Mouse (Mus musculus) E14TG2a.4 (cell line): Measurements from ENCODE around the gene Zranb1.
A peak's percentile ranks its signal among the peaks of the same experiment; 100 is the strongest.

Experiments used
- H3K27me3 ChIP-seq: 2 replicates; pipeline ENCODE4 v1.6.1; 2014; ENCODE audit warnings: low read length, control low read depth; ENCODE audit not compliant: insufficient read depth
- H3K36me3 ChIP-seq: 2 replicates; pipeline ENCODE4 v1.6.1; 2014; ENCODE audit warnings: low read length, control low read depth; ENCODE audit not compliant: insufficient read depth
- H3K4me1 ChIP-seq: replicated peaks from 2 replicates; pipeline ENCODE4 v1.6.1; 2014; ENCODE audit warnings: low read depth, low read length, control low read depth
- H3K4me3 ChIP-seq: replicated peaks from 2 replicates; pipeline ENCODE4 v1.5.1; 2014; ENCODE audit warnings: mild to moderate bottlenecking, low read length
- H3K9me3 ChIP-seq: 2 replicates; pipeline ENCODE4 v1.6.1; 2014; ENCODE audit warnings: low read length, control low read depth
- CTCF ChIP-seq: conservative IDR thresholded peaks from 2 replicates; pipeline ENCODE4 v1.5.1; 2014; ENCODE audit warnings: low read length
- NANOG ChIP-seq: IDR thresholded peaks from 2 replicates; pipeline ENCODE4 v1.6.1; 2014; ENCODE audit warnings: borderline replicate concordance, low read length, mixed read lengths
- POU5F1 ChIP-seq: IDR thresholded peaks from 2 replicates; pipeline ENCODE4 v1.6.1; 2014; ENCODE audit warnings: low read length, borderline replicate concordance

Gene Zranb1

GRCm38 (mm10) chr7:132930850-132931559, at the start of gene Zranb1:
Zranb1 (plus strand) TSS chr7:132931142.
- Histone ChIP-seq H3K4me1 (peaks cover 14% of the 10 kb centered on the region), H3K27me3 (0 out of 2 replicates have a peak, but pooled peaks cover under 1% of the 10 kb centered on the region), H3K36me3 (no peaks in the 10 kb centered on the region), H3K9me3 (no peaks in the 10 kb centered on the region), H3K4me3 (peak within 1 kb of the TSS; percentile 92)
- no peak for TF ChIP-seq CTCF
- TF ChIP-seq POU5F1 = no peak
- no peak for TF ChIP-seq NANOG

GRCm38 (mm10) chr7:132882343-132882742, 48.6 kb upstream of the Zranb1 start:
- Histone ChIP-seq H3K27me3 (no peaks in the 10 kb centered on the region), H3K4me1 (no peaks in the 10 kb centered on the region), H3K9me3 (no peaks in the 10 kb centered on the region), H3K4me3 (no peak overlapping the region), H3K36me3 (peaks cover 80% of the 10 kb centered on the region)
- TF ChIP-seq POU5F1 (no peak), NANOG (no peak), CTCF (peak; percentile 43)

- no peak overlapping the region for H3K4me3 ChIP-seq
Observed at GRCm38 (mm10) chr7:132884031-132884430, 46.9 kb upstream of the Zranb1 start.

GRCm38 (mm10) chr7:132887019-132887804, 43.7 kb upstream of the Zranb1 start:
- Histone ChIP-seq H3K4me3 (no peak overlapping the region), H3K9me3 (peaks cover 9% of the 10 kb centered on the region), H3K4me1 (no peaks in the 10 kb centered on the region), H3K36me3 (peaks cover 33% of the 10 kb centered on the region), H3K27me3 (peaks cover 2% of the 10 kb centered on the region; the same call in 1 of the 2 replicates)
- TF ChIP-seq CTCF (no peak), NANOG (no peak), POU5F1 (no peak)

More at GRCm38 (mm10) chr7:132884031-132884430, 46.9 kb upstream of the Zranb1 start:
- no peaks in the 10 kb centered on the region for H3K4me1 ChIP-seq
- H3K27me3 ChIP-seq = no peaks in the 10 kb centered on the region
- peaks cover 64% of the 10 kb centered on the region for H3K36me3 ChIP-seq
- no peak for TF ChIP-seq POU5F1
- TF ChIP-seq CTCF = no peak
- no peak for TF ChIP-seq NANOG
- H3K9me3 ChIP-seq = no peaks in the 10 kb centered on the region

- Histone ChIP-seq H3K9me3 (peaks cover 9% of the 10 kb centered on the region), H3K4me1 (no peaks in the 10 kb centered on the region), H3K36me3 (peaks cover 25% of the 10 kb centered on the region), H3K4me3 (no peak overlapping the region), H3K27me3 (peaks cover 4% of the 10 kb centered on the region; the same call in 1 of the 2 replicates)
- TF ChIP-seq CTCF (no peak), NANOG (no peak), POU5F1 (no peak)
Observed at GRCm38 (mm10) chr7:132888052-132888451, 42.9 kb upstream of the Zranb1 start.

DNA sequence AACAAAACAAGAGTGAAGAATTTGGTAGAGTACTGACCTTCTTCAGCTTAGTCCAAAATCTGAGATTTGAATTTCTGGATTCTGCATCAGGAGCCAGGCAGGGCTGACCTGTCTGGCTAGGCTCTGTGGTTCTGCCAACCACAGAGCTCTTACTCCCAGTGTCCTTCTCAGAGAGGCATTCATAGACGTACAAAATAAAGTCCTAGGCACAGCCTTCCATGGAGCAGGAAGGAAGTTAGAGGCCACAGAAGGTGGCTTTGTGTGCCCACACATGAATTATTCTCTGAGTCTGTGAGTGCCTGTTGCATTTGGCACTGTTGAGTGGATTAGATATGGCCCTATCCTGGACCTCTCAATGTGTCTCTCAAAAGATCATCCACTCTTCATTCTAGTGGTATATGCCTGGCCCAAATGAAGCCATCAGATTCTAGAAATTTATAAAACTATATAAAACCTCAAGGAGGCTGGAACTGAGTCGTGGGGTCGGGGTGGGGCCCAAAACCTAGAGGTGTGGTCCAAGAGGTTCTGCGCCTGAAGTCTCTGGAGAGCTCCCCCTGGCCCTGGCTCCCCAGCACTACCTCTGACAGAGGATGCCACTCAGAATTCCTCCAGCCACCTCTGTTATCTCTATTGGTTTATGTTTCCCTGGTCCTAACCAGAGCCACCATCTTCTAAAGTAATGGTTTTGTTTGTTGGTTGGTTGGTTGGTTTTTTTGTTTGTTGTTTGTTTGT, 42.3 kb upstream of the Zranb1 start:
- Histone ChIP-seq H3K27me3 (peaks cover 4% of the 10 kb centered on the region; the same call in 1 of the 2 replicates), H3K4me1 (no peaks in the 10 kb centered on the region), H3K4me3 (no peak overlapping the region), H3K36me3 (peaks cover 19% of the 10 kb centered on the region), H3K9me3 (peaks cover 9% of the 10 kb centered on the region)
- TF ChIP-seq CTCF = no peak
- no peak for TF ChIP-seq POU5F1
- TF ChIP-seq NANOG = no peak

DNA sequence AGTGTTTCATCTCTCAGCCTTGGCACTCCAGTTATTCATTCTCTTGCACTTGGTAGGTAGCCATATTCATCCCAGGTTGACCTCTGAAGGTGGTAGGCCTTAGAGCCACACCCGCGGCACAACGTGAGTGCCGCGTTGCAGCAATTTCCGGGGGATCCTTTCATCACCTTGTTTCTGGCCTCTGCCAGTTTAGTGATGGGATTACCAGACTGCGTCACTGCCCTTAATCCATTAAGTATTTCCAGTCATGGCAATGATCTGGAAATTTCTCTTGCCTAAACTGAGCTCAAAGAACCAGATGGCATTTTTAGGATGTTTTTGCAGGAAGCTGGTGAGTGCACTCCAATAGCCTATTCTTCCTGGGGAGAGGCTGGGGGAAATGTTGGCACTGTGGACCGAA, 41.3 kb upstream of the Zranb1 start:
- Histone ChIP-seq H3K4me1 (no peaks in the 10 kb centered on the region), H3K27me3 (peaks cover 4% of the 10 kb centered on the region; the same call in 1 of the 2 replicates), H3K36me3 (peaks cover 9% of the 10 kb centered on the region), H3K4me3 (no peak overlapping the region), H3K9me3 (peaks cover 9% of the 10 kb centered on the region)
- no peak for TF ChIP-seq NANOG
- no peak for TF ChIP-seq CTCF
- TF ChIP-seq POU5F1 = no peak

DNA sequence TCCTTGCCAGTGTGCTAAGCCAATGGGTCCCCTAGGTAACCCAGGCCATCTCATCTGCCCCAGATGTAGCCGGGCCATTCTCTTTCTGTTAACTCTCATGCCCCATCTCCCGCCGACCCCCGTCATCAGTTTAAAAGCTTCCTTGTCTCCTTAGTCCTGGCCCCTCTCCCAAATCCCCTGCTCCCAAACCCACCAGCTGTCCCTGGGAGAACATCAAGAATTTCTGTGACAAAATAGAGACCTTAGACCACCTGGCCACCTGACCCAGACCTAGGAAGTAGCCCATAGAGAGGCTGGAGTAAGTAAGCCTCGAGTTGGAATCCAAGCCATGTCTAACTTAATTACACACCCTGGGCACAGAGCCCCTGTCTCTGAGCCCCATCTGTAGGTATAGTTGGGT, 40.7 kb upstream of the Zranb1 start:
- Histone ChIP-seq H3K4me3 (no peak overlapping the region), H3K36me3 (peaks cover 5% of the 10 kb centered on the region), H3K9me3 (peaks cover 9% of the 10 kb centered on the region), H3K27me3 (peaks cover 4% of the 10 kb centered on the region; the same call in 1 of the 2 replicates), H3K4me1 (peaks cover under 1% of the 10 kb centered on the region; the same call in 1 of the 2 replicates)
- no peak for TF ChIP-seq CTCF
- no peak for TF ChIP-seq POU5F1
- TF ChIP-seq NANOG = no peak
